Mouse (Mus musculus) leukemia stem cell, adult 10-12 weeks (primary cell): ENCODE measurements around the gene Wdr25. TPM values are rescaled to one million over a fixed set of nuclear protein-coding genes. Genes with fewer than 3 reads are reported as not detected.

Experiments used
- polyA plus RNA-seq: library from polyadenylated mRNA; stranded (reverse); fragments of >175 nt; gene quantifications from 2 replicates; pipeline ENCODE4 v1.2.3, GENCODE M21; 2012; ENCODE audit warnings: low replicate concordance

The Wdr25 gene
- 4.0 and 13.0 TPM in 2 replicates for polyA plus RNA-seq

GRCm38 (mm10) chr12:108892989-108893714 is at the start of gene Wdr25:
Wdr25 (plus strand) TSS chr12:108893631.

GRCm38 (mm10) chr12:108893715-108894431 is 442 bp downstream of the Wdr25 start, which contains the start of gene Wars:
Wars (minus strand) TSS chr12:108894174.

GRCm38 (mm10) chr12:109068167-109068653 is 174.8 kb downstream of the Wdr25 start, which contains the start of gene Begain:
Begain (minus strand) TSS chr12:109068217.

Other genes with a start within 250 kb of the Wdr25 start
- gene Degs2, start 191.3 kb upstream of the Wdr25 start, polyA plus RNA-seq = 0.14 TPM in 1 of 2 replicates, not detected in the other
- gene Yy1, start 100.7 kb upstream of the Wdr25 start, polyA plus RNA-seq = 32.4 and 46.5 TPM in 2 replicates
- gene Slc25a29, start 57.7 kb upstream of the Wdr25 start, polyA plus RNA-seq = 1.1 TPM in 2 replicates
- gene Slc25a47, start 57.6 kb upstream of the Wdr25 start, polyA plus RNA-seq = 3.8 and 3.9 TPM in 2 replicates
- 9.4 and 78.8 TPM in 2 replicates for gene Wars, start 543 bp downstream of the Wdr25 start, polyA plus RNA-seq
- 1.5 and 3.7 TPM in 2 replicates for gene Begain, start 174.6 kb downstream of the Wdr25 start, polyA plus RNA-seq